Comparison of ENCODE assay signal across 8 mouse cellular contexts in genomic region chr9:114400949-114401684, GRCm38 (mm10). TPM values are rescaled to one million over a fixed set of nuclear protein-coding genes. Genes with fewer than 3 reads are reported as not detected.
A peak's percentile ranks its signal among the peaks of the same experiment; 100 is the strongest.
DNase-seq lines count a peak whose midpoint lies in the region; ATAC-seq and TF ChIP-seq lines count a peak whose summit lies in the region.

Gene Glb1, plus strand, starts transcription at chr9:114401076.
Gene Tmppe, plus strand, starts transcription at chr9:114401105.

- intact Hi-C loops in left cerebral cortex, postnatal 36 days (cut with DNase I), result no loop called here

- peak within 1 kb of the TSS; percentile 94 for H3K9ac ChIP-seq in intestine, postnatal 0 days (ENCODE audit: low read depth, low read length)

- TF ChIP-seq CTCF in intestine, postnatal 0 days (IDR thresholded peaks at IDR 0.05; ENCODE audit: low read depth), result peak; percentile 72

- H3K4me3 ChIP-seq in embryonic facial prominence, embryonic 10.5 days, result peak within 1 kb of the TSS; percentile 77
- H3K4me3 ChIP-seq in intestine, postnatal 0 days (ENCODE audit: low read depth, low read length), result peak within 1 kb of the TSS; percentile 92
- H3K4me3 ChIP-seq in midbrain, embryonic 10.5 days, result peak within 1 kb of the TSS; percentile 72

- under 1% methylated on average over 73 of the region's 73 CpGs for WGBS in embryonic facial prominence, embryonic 10.5 days
- under 1% methylated on average over 73 of the region's 73 CpGs for WGBS in intestine, postnatal 0 days
- WGBS in midbrain, embryonic 10.5 days, result under 1% methylated on average over 73 of the region's 73 CpGs

- H3K36me3 ChIP-seq in embryonic facial prominence, embryonic 10.5 days (replicated peaks), result peaks cover 24% of the 10 kb centered on the region
- H3K36me3 ChIP-seq in intestine, postnatal 0 days (ENCODE audit: control insufficient read depth, insufficient read depth), result peaks cover 21% of the 10 kb centered on the region
- peaks cover 28% of the 10 kb centered on the region for H3K36me3 ChIP-seq in midbrain, embryonic 10.5 days

- H3K27ac ChIP-seq in embryonic facial prominence, embryonic 10.5 days (replicated peaks), result peak within 1 kb of the TSS; percentile 88
- peak within 1 kb of the TSS; percentile 99 for H3K27ac ChIP-seq in intestine, postnatal 0 days (ENCODE audit: low read depth, low read length)
- peak within 1 kb of the TSS; percentile 91 for H3K27ac ChIP-seq in midbrain, embryonic 10.5 days (replicated peaks)

- H3K4me2 ChIP-seq in intestine, postnatal 0 days (replicated peaks; ENCODE audit: low read depth), result peak within 1 kb of the TSS; percentile 74

- ATAC-seq in granulocyte monocyte progenitor cell, adult 5-6 weeks (replicated peaks; ENCODE audit: poor library complexity, severe bottlenecking), result peak; percentile 87
- peak; percentile 87 for ATAC-seq in intestine, postnatal 0 days

- no peaks in the 10 kb centered on the region for H3K27me3 ChIP-seq in embryonic facial prominence, embryonic 10.5 days (replicated peaks; ENCODE audit: low read depth, poor library complexity, severe bottlenecking)
- no peaks in the 10 kb centered on the region for H3K27me3 ChIP-seq in intestine, postnatal 0 days (replicated peaks; ENCODE audit: control insufficient read depth, insufficient read depth, low read length)
- no peaks in the 10 kb centered on the region for H3K27me3 ChIP-seq in midbrain, embryonic 10.5 days (ENCODE audit: low read depth, poor library complexity, severe bottlenecking)

- peak; percentile 86 for DNase-seq in adrenal gland, postnatal 10 days
- DNase-seq in embryonic facial prominence, embryonic 10.5 days (ENCODE audit: low spot score), result peak; percentile 96
- peak; percentile 79 to 80 for DNase-seq in left cerebral cortex, postnatal 36 days (ENCODE audit: low spot score in 2 of 2)
- DNase-seq in midbrain, embryonic 10.5 days (ENCODE audit: low spot score), result peak; percentile 95
- peak; percentile 78 for DNase-seq in right cerebral cortex, postnatal 4 days
- peak; percentile 95 for DNase-seq in yolk sac, embryonic 10.5 days (ENCODE audit: low spot score)

- peaks cover 13% of the 10 kb centered on the region; the same call in 1 of the 2 replicates for H3K9me3 ChIP-seq in embryonic facial prominence, embryonic 10.5 days
- H3K9me3 ChIP-seq in intestine, postnatal 0 days (ENCODE audit: control insufficient read depth), result no peaks in the 10 kb centered on the region
- peaks cover 18% of the 10 kb centered on the region for H3K9me3 ChIP-seq in midbrain, embryonic 10.5 days (replicated peaks)

- peaks cover 15% of the 10 kb centered on the region for H3K4me1 ChIP-seq in embryonic facial prominence, embryonic 10.5 days
- peaks cover 5% of the 10 kb centered on the region; the same call in 1 of the 2 replicates for H3K4me1 ChIP-seq in intestine, postnatal 0 days (replicated peaks; ENCODE audit: control insufficient read depth, insufficient read depth, low read length)
- peaks cover 17% of the 10 kb centered on the region for H3K4me1 ChIP-seq in midbrain, embryonic 10.5 days

RNA-seq across cellular contexts. Expression of gene Glb1, which starts in this region (rescaled TPM):
- 10 to 100 TPM; 24.8 to 26.9 TPM for total RNA-seq in adrenal gland, postnatal 10 days (2021)
- 22.0 and 22.8 TPM in 2 replicates for polyA plus RNA-seq in embryonic facial prominence, embryonic 10.5 days (2016; fragmentation: Nextera tagmentation; extraction: Ambion mirVana)
- 38.7 and 46.7 TPM in 2 replicates for total RNA-seq in granulocyte monocyte progenitor cell, adult 5-6 weeks (2014; fragmentation: Nextera tagmentation)
- 40.8 and 42.9 TPM in 2 replicates for total RNA-seq in granulocyte monocyte progenitor cell, adult 5-6 weeks (2017)
- polyA plus RNA-seq in intestine, postnatal 0 days (2015; fragmentation: Nextera tagmentation; extraction: Ambion mirVana), result 491 and 524 TPM in 2 replicates
- 10 to 100 TPM; 24.5 to 26.5 TPM for total RNA-seq in left cerebral cortex, postnatal 36 days (2021)
- polyA plus RNA-seq in midbrain, embryonic 10.5 days (2016; fragmentation: Nextera tagmentation; extraction: Ambion mirVana), result 23.8 and 25.0 TPM in 2 replicates

RNA-seq across cellular contexts. Expression of gene Tmppe, which starts in this region (rescaled TPM):
- total RNA-seq in adrenal gland, postnatal 10 days (2021), result 1 to 10 TPM; 4.4 to 7.4 TPM
- 11.8 and 14.1 TPM in 2 replicates for polyA plus RNA-seq in embryonic facial prominence, embryonic 10.5 days (2016; fragmentation: Nextera tagmentation; extraction: Ambion mirVana)
- 5.7 and 6.7 TPM in 2 replicates for total RNA-seq in granulocyte monocyte progenitor cell, adult 5-6 weeks (2014; fragmentation: Nextera tagmentation)
- 5.9 and 6.8 TPM in 2 replicates for total RNA-seq in granulocyte monocyte progenitor cell, adult 5-6 weeks (2017)
- polyA plus RNA-seq in intestine, postnatal 0 days (2015; fragmentation: Nextera tagmentation; extraction: Ambion mirVana), result 25.7 and 30.0 TPM in 2 replicates
- 10 to 100 TPM; 10.3 to 11.5 TPM for total RNA-seq in left cerebral cortex, postnatal 36 days (2021)
- polyA plus RNA-seq in midbrain, embryonic 10.5 days (2016; fragmentation: Nextera tagmentation; extraction: Ambion mirVana), result 11.4 and 11.6 TPM in 2 replicates

Comparison
In these comparisons a context has a peak if more than half of its experiments do, and no peak if none do; other contexts are left out.
1. Peak in every context shown above with its lines: DNase-seq, ATAC-seq, H3K4me3 ChIP-seq and H3K27ac ChIP-seq.
2. RNA of gene Glb1 (polyA plus RNA-seq): 491 to 524 TPM in intestine, postnatal 0 days; 23.8 to 25.0 TPM in midbrain, embryonic 10.5 days and 22.0 to 22.8 TPM in embryonic facial prominence, embryonic 10.5 days; every median in the first group is over 10 times any median in the second.